Comparison of ENCODE assay signal across 18 mouse cellular contexts in genomic region chr4:63467338-63467737, GRCm38 (mm10). TPM values are rescaled to one million over a fixed set of nuclear protein-coding genes. Genes with fewer than 3 reads are reported as not detected.
A peak's percentile ranks its signal among the peaks of the same experiment; 100 is the strongest.
DNase-seq lines count a peak whose midpoint lies in the region; ATAC-seq and TF ChIP-seq lines count a peak whose summit lies in the region.
"Had no signal": no experiment of that assay in that cellular context is flagged by ENCODE, and none has a peak within 500 bp of the region (broad histone marks: within the 10 kb centered on the region; RNA-seq: fewer than 3 reads in every experiment).

No protein-coding gene starts in this region.

- no peak for DNase-seq in heart, embryonic 10.5 days (ENCODE audit: low spot score)
- DNase-seq in heart, adult 8-10 months (ENCODE audit: low spot score) = no peak
- DNase-seq in lung, embryonic 14.5 days = peak; percentile 8
- DNase-seq in lung, adult 18-20 months = no peak
- DNase-seq in limb, embryonic 14.5 days (ENCODE audit: low spot score) = no peak
- DNase-seq in gastrocnemius, postnatal 25 days = no peak
- DNase-seq: cerebellum, postnatal 14 days; gastrocnemius, adult 2 months; kidney, postnatal 4 days; lung, postnatal 10 days; thymus, postnatal 14 days had no signal

- 18% methylated on average over 10 of the region's 10 CpGs for WGBS in heart, embryonic 10.5 days
- WGBS in lung, embryonic 14.5 days = 22% methylated on average over 10 of the region's 10 CpGs
- 18% methylated on average over 10 of the region's 10 CpGs for WGBS in heart, embryonic 14.5 days
- WGBS in limb, embryonic 14.5 days = 52% methylated on average over 10 of the region's 10 CpGs

- ATAC-seq in lung, embryonic 14.5 days (ENCODE audit: insufficient read depth) = peak; percentile 55; the same call in 1 of the 2 replicates
- ATAC-seq in heart, embryonic 14.5 days (ENCODE audit: insufficient number of reproducible peaks, insufficient read depth, low FRiP score, low read depth) = 0 out of 2 replicates have a peak, but pooled peaks have one; percentile 25
- no peak for ATAC-seq in limb, embryonic 14.5 days (ENCODE audit: low FRiP score, low read depth)
- no peak for ATAC-seq in erythroid progenitor cell, adult 5-6 weeks (replicated peaks; ENCODE audit: low FRiP score, poor library complexity, severe bottlenecking)
- ATAC-seq: forebrain, embryonic 15.5 days; intestine, postnatal 0 days had no signal

- TF ChIP-seq CTCF in lung, embryonic 14.5 days (IDR thresholded peaks at IDR 0.05; ENCODE audit: low read depth) = no peak

- H3K4me3 ChIP-seq in heart, embryonic 10.5 days = peak overlapping the region; percentile 35
- no peak overlapping the region for H3K4me3 ChIP-seq in lung, embryonic 14.5 days (ENCODE audit: low read depth, low read length)
- no peak overlapping the region for H3K4me3 ChIP-seq in heart, embryonic 14.5 days (ENCODE audit: control insufficient read depth in 1 of 2, insufficient read depth in 1 of 2, low read depth in 1 of 2, low read length in 2 of 2)
- no peak overlapping the region for H3K4me3 ChIP-seq in limb, embryonic 14.5 days (replicated peaks; ENCODE audit: low read length)
- H3K4me3 ChIP-seq: embryonic facial prominence, embryonic 13.5 days; forebrain, embryonic 15.5 days; gastrocnemius, adult 2 months had no signal

- H3K4me1 ChIP-seq in heart, embryonic 10.5 days = peaks cover 22% of the 10 kb centered on the region
- H3K4me1 ChIP-seq in lung, embryonic 14.5 days (ENCODE audit: insufficient read depth) = no peaks in the 10 kb centered on the region
- H3K4me1 ChIP-seq in heart, embryonic 14.5 days (ENCODE audit: control insufficient read depth in 2 of 2, insufficient read depth in 2 of 2, low read length in 2 of 2) = peaks cover 11 to 14% of the 10 kb centered on the region in 2 experiments; a peak in 3 of 4 replicates
- H3K4me1 ChIP-seq in limb, embryonic 14.5 days (ENCODE audit: control insufficient read depth, insufficient read depth, low read length) = no peaks in the 10 kb centered on the region
- H3K4me1 ChIP-seq: embryonic facial prominence, embryonic 13.5 days; forebrain, embryonic 15.5 days had no signal

- no peaks in the 10 kb centered on the region for H3K9me3 ChIP-seq in heart, embryonic 10.5 days
- H3K9me3 ChIP-seq in lung, embryonic 14.5 days (ENCODE audit: low read depth, low read length) = no peaks in the 10 kb centered on the region
- H3K9me3 ChIP-seq in heart, embryonic 14.5 days (ENCODE audit: control insufficient read depth, low read length) = 0 out of 2 replicates have a peak, but pooled peaks cover 3% of the 10 kb centered on the region
- no peaks in the 10 kb centered on the region for H3K9me3 ChIP-seq in limb, embryonic 14.5 days (ENCODE audit: control insufficient read depth, low read length)
- H3K9me3 ChIP-seq: embryonic facial prominence, embryonic 13.5 days; forebrain, embryonic 15.5 days had no signal

- peak overlapping the region; percentile 74 for H3K27ac ChIP-seq in heart, embryonic 10.5 days
- H3K27ac ChIP-seq in lung, embryonic 14.5 days (ENCODE audit: low read depth) = no peak overlapping the region
- no peak overlapping the region for H3K27ac ChIP-seq in heart, embryonic 14.5 days (replicated peaks in 1 of 2; ENCODE audit: control insufficient read depth in 1 of 2, insufficient read depth in 1 of 2, low read depth in 2 of 2, low read length in 2 of 2)
- no peak overlapping the region for H3K27ac ChIP-seq in limb, embryonic 14.5 days (replicated peaks; ENCODE audit: low read depth, low read length)
- H3K27ac ChIP-seq: embryonic facial prominence, embryonic 13.5 days; forebrain, embryonic 15.5 days; gastrocnemius, adult 2 months had no signal

- no peak overlapping the region for H3K4me2 ChIP-seq in lung, embryonic 14.5 days
- peak overlapping the region; percentile 23; the same call in 1 of the 2 replicates for H3K4me2 ChIP-seq in heart, embryonic 14.5 days (ENCODE audit: low read length)
- no peak overlapping the region for H3K4me2 ChIP-seq in limb, embryonic 14.5 days (replicated peaks; ENCODE audit: low read depth, low read length, severe bottlenecking)
- H3K4me2 ChIP-seq: embryonic facial prominence, embryonic 13.5 days; forebrain, embryonic 15.5 days; liver, embryonic 11.5 days had no signal

- no peak for TF ChIP-seq POLR2A in limb, embryonic 14.5 days (IDR thresholded peaks at IDR 0.05; ENCODE audit: borderline replicate concordance, extremely low read depth, insufficient read depth, insufficient read length)

- H3K36me3 ChIP-seq in heart, embryonic 10.5 days = peaks cover 7% of the 10 kb centered on the region; the same call in 1 of the 2 replicates
- H3K36me3 ChIP-seq in lung, embryonic 14.5 days (ENCODE audit: insufficient read depth) = no peaks in the 10 kb centered on the region
- H3K36me3 ChIP-seq in heart, embryonic 14.5 days (ENCODE audit: control insufficient read depth, insufficient read depth, low read length) = no peaks in the 10 kb centered on the region
- H3K36me3 ChIP-seq in limb, embryonic 14.5 days (ENCODE audit: control insufficient read depth, insufficient read depth, low read length) = no peaks in the 10 kb centered on the region; the same call in 1 of the 2 replicates
- H3K36me3 ChIP-seq: forebrain, embryonic 15.5 days; G1E had no signal

- 0 out of 2 replicates have a peak, but pooled peaks cover 4% of the 10 kb centered on the region for H3K27me3 ChIP-seq in heart, embryonic 10.5 days (ENCODE audit: insufficient read depth, poor library complexity, severe bottlenecking)
- no peaks in the 10 kb centered on the region; the same call in 1 of the 2 replicates for H3K27me3 ChIP-seq in lung, embryonic 14.5 days (ENCODE audit: insufficient read depth, low read length)
- H3K27me3 ChIP-seq in heart, embryonic 14.5 days (ENCODE audit: control insufficient read depth, insufficient read depth, low read length) = no peaks in the 10 kb centered on the region
- no peaks in the 10 kb centered on the region for H3K27me3 ChIP-seq in limb, embryonic 14.5 days (ENCODE audit: control insufficient read depth, insufficient read depth, low read length)
- H3K27me3 ChIP-seq: embryonic facial prominence, embryonic 13.5 days; forebrain, embryonic 15.5 days had no signal

- no peak overlapping the region for H3K9ac ChIP-seq in lung, embryonic 14.5 days
- H3K9ac ChIP-seq in heart, embryonic 14.5 days (ENCODE audit: low read length) = no peak overlapping the region
- H3K9ac ChIP-seq in limb, embryonic 14.5 days (ENCODE audit: low read depth, low read length, severe bottlenecking) = peak overlapping the region; percentile 21; the same call in 1 of the 2 replicates
- H3K9ac ChIP-seq: embryonic facial prominence, embryonic 13.5 days; forebrain, embryonic 15.5 days had no signal

RNA-seq across cellular contexts. Expression of gene Whrn, which starts 28.5 kb away (rescaled TPM):
- 4.0 and 5.3 TPM in 2 replicates for polyA plus RNA-seq in heart, embryonic 10.5 days (2016; fragmentation: Nextera tagmentation; extraction: Ambion mirVana)
- 10 to 100 TPM; 18.5 to 38.1 (median 20.6) TPM for total RNA-seq in heart, adult 8-10 months (2022)
- polyA plus RNA-seq in lung, embryonic 14.5 days (2014; fragmentation: Nextera tagmentation; extraction: Ambion mirVana) = 4.5 and 4.7 TPM in 2 replicates
- polyA plus RNA-seq in heart, embryonic 14.5 days (2014; fragmentation: Nextera tagmentation; extraction: Ambion mirVana) = 2.1 and 3.1 TPM in 2 replicates
- polyA plus RNA-seq in limb, embryonic 14.5 days (2012; rRNA removed) = 34.3 and 44.9 TPM in 2 replicates
- 6.6 and 11.1 TPM in 2 replicates for polyA plus RNA-seq in limb, embryonic 14.5 days (2014; fragmentation: Nextera tagmentation; extraction: Ambion mirVana)
- 1 to 10 TPM; 2.1 to 2.6 TPM for total RNA-seq in gastrocnemius, postnatal 25 days (2021)
- total RNA-seq in erythroid progenitor cell, adult 5-6 weeks (2015; ENCODE audit: low replicate concordance) = 0.84 TPM in 1 of 2 replicates, not detected in the other
- 0.77 TPM in 1 of 2 replicates, not detected in the other for total RNA-seq in erythroid progenitor cell, adult 5-6 weeks (2017; ENCODE audit: low replicate concordance)
- polyA plus RNA-seq: G1E had no signal

Comparison
In these comparisons a context has a peak if more than half of its experiments do, and no peak if none do; other contexts are left out.
1. ATAC-seq: peak in lung, embryonic 14.5 days (single experiment) and heart, embryonic 14.5 days (single experiment); none in limb, embryonic 14.5 days (single experiment) and erythroid progenitor cell, adult 5-6 weeks (single experiment).